Mouse (Mus musculus): Measurements from ENCODE around the gene Gm49387. TPM values are rescaled to one million over a fixed set of nuclear protein-coding genes. Genes with fewer than 3 reads are reported as not detected.

Gene Gm49387
- polyA plus RNA-seq (2012; rRNA removed): not detected in 2 replicates

DNA sequence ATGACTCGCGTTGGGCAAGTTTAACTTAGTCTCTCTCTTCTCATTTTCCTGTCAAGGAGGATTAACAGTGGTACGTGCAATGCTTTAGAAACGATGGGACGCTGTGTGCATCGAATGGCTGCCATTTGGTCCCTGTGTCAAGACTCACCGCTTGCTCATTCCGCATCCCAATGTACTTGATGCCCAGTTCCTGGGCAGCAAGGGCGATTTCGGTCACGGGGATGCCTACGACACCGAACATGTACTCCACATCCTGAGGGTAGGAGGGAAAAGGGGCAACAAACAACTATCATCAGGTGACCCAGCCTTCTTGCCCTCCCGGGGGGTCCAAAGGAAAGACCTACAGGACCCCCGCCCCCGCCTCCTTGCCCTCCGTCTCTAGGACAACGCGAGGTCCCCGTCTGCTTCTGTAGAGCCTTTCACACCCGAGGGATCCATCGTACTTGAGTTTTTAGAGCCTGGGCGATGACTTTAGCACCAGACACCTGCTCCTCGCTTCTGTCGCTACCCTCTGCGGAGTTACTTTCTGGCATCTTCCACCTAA is at the start of gene Gm49387:
Gm49387 (minus strand) TSS at position 533 of the 544 bp plus-strand sequence.

DNA sequence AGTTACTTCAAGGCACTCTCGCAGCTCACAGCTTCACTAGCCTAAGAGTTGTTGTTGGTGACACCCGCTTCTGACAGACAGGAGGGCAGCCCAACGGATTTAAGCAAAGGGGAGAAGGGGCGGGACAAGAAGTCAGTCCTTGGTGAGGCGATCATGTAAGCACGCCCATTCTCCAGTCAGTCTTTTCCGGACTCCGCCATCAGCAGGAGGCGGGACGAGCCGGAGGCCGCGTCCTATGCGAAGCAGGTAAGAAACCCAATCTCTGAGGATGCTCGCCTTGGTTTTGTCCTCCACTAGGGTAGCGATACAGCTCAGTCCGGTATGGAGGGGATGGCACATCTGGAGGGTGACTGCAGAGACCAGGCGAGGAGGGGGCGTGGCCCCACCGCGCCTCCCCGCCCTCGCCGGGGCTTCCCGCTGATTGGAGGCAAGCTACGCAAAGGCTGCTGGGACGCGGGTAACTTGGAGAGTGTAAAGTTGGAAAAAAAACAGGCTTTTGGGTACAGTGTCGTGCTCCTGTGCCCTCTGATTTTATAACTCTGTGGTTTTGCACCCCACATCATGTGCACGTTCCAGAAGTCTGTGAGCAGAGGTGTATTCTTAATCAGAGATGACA is 320 bp upstream of the Gm49387 start, which contains the start of the genes Btd and Hacl1:
Btd (plus strand) TSS at position 139 of the 616 bp plus-strand sequence.
Hacl1 (minus strand) TSS at position 397 of the 616 bp plus-strand sequence.

GRCm38 (mm10) chr14:31591243-31591642 is 49.4 kb downstream of the Gm49387 start, which contains the start of gene Colq:
TSS of gene Colq (minus strand) at chr14:31591343.

Other genes starting within 250 kb of the Gm49387 start
- gene Sh3bp5, start 204.8 kb downstream of the Gm49387 start, polyA plus RNA-seq (2012; rRNA removed): 15.1 and 16.3 TPM in 2 replicates
- 21.1 and 24.9 TPM in 2 replicates for gene Eaf1, start 146.5 kb downstream of the Gm49387 start, polyA plus RNA-seq (2012; rRNA removed)
- 9.8 and 10.8 TPM in 2 replicates for gene Mettl6, start 145.8 kb downstream of the Gm49387 start, polyA plus RNA-seq (2012; rRNA removed)
- gene Colq, start 49.5 kb downstream of the Gm49387 start, polyA plus RNA-seq (2012; rRNA removed): 0.06 and 0.09 TPM in 2 replicates
- gene Btd, start 150 bp upstream of the Gm49387 start, polyA plus RNA-seq (2012; rRNA removed): 7.8 and 8.0 TPM in 2 replicates
- gene Hacl1, start 408 bp upstream of the Gm49387 start, polyA plus RNA-seq (2012; rRNA removed): 6.5 and 7.2 TPM in 2 replicates
- gene Ankrd28, start 189.8 kb upstream of the Gm49387 start, polyA plus RNA-seq (2012; rRNA removed): 4.9 and 5.9 TPM in 2 replicates